Mouse (Mus musculus) lung, embryonic 15.5 days (tissue): Measurements from ENCODE around the gene Lrrc4c. TPM values are rescaled to one million over a fixed set of nuclear protein-coding genes. Genes with fewer than 3 reads are reported as not detected.

ENCODE experiments used
- ATAC-seq: fragments of 200-750 bp; cut with Nextera tagmentation; 2 replicates; pipeline ENCODE4 v1.8.0; 2017; ENCODE audit warnings: moderate number of reproducible peaks, borderline replicate concordance; ENCODE audit not compliant: low FRiP score, low TSS enrichment; ENCODE audit errors: extremely low read depth
- H3K27ac ChIP-seq: fragments of 300-500 bp; sonication (generic); 2 replicates; pipeline ENCODE4 v1.5.1; 2015; ENCODE audit warnings: moderate library complexity, mild to moderate bottlenecking, inconsistent platforms
- H3K27me3 ChIP-seq: fragments of 300-500 bp; sonication (generic); 2 replicates; pipeline ENCODE4 v1.6.1; 2015; ENCODE audit warnings: inconsistent platforms
- H3K36me3 ChIP-seq: fragments of 300-500 bp; sonication (generic); 2 replicates; pipeline ENCODE4 v1.6.1; 2015; ENCODE audit warnings: inconsistent platforms
- H3K4me1 ChIP-seq: fragments of 300-500 bp; sonication (generic); 2 replicates; pipeline ENCODE4 v1.6.1; 2015; ENCODE audit warnings: inconsistent platforms
- H3K4me2 ChIP-seq: fragments of 300-500 bp; sonication (generic); 2 replicates; pipeline ENCODE4 v1.6.1; 2015; ENCODE audit warnings: inconsistent platforms, mild to moderate bottlenecking, moderate library complexity
- H3K4me3 ChIP-seq: fragments of 300-500 bp; sonication (generic); 2 replicates; pipeline ENCODE4 v1.5.1; 2015; ENCODE audit warnings: mild to moderate bottlenecking, inconsistent platforms
- H3K9ac ChIP-seq: fragments of 300-500 bp; sonication (generic); 2 replicates; pipeline ENCODE4 v1.6.1; 2015; ENCODE audit warnings: inconsistent platforms
- H3K9me3 ChIP-seq: fragments of 300-500 bp; sonication (generic); 2 replicates; pipeline ENCODE4 v1.6.1; 2016; ENCODE audit warnings: inconsistent platforms
- WGBS: fragments of 180-500 bp; shearing (Covaris S2); methylation state at CpG from one replicate; pipeline ENCODE4 v1.1.7; 2015; 5-methylcytosine and 5-hydroxymethylcytosine counted together
- polyA plus RNA-seq: library from polyadenylated mRNA; unstranded; fragments of >200 nt; fragmentation: Nextera tagmentation; extraction: Ambion mirVana; gene quantifications from 2 replicates; pipeline ENCODE4 v1.2.1, GENCODE M21; 2015

Gene Lrrc4c
- polyA plus RNA-seq, 1 experiment from 2014 or later: 0.72 TPM

GRCm38 (mm10) chr2:96949531-96949930 is 631.6 kb downstream of the Lrrc4c start:
- Histone ChIP-seq H3K9me3 (no peaks in the 10 kb centered on the region), H3K36me3 (no peaks in the 10 kb centered on the region), H3K4me3 (no peak overlapping the region), H3K4me1 (no peaks in the 10 kb centered on the region), H3K27ac (no peak overlapping the region), H3K27me3 (no peaks in the 10 kb centered on the region), H3K4me2 (no peak overlapping the region), H3K9ac (no peak overlapping the region)
- 70% methylated on average over 3 of the region's 3 CpGs for WGBS
- ATAC-seq: no peak

DNA sequence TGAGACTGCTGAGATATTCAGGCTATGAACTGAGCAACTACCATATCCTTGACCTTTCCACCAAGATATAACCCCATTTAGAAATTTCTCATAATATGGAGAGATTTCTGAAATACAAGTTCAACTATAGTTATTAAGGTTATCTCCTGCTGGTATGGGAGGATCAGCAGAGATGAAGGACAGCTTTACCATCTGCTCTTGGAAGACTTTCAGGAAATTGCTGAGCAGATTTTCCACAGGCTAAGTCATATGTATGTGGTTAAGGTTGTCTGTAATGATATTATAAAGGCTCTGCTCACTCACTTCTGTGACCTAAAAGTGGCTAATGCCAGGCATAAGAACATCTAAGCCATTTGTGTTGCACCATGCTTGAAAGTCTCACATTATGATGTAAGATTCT is 681.6 kb downstream of the Lrrc4c start:
- Histone ChIP-seq H3K4me2 (no peak overlapping the region), H3K4me1 (no peaks in the 10 kb centered on the region), H3K9me3 (no peaks in the 10 kb centered on the region), H3K27ac (no peak overlapping the region), H3K27me3 (no peaks in the 10 kb centered on the region), H3K4me3 (no peak overlapping the region), H3K36me3 (no peaks in the 10 kb centered on the region), H3K9ac (no peak overlapping the region)
- no peak for ATAC-seq

DNA sequence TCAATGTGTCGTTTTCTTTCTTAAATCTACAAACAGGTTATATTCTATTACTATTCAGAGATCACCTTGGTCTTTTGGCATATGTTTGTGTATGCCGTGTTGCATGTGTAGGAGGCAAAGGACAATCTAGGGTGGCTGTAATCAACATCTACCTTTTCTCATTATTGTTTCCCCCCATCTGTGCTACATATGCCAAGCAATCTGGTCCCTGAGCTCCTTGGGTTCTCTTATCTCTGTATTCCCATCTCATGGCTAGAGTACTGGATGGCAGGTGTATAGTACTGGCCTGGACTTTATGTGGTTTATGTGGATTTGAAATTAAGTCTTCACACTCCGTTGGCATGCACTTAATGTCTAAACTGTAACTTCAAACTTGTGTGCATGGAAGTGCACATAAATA is 700.4 kb downstream of the Lrrc4c start:
- H3K4me2 ChIP-seq: no peak overlapping the region
- no peak for ATAC-seq
- 61% methylated on average over 3 of the region's 3 CpGs for WGBS
- no peak overlapping the region for H3K9ac ChIP-seq
- no peak overlapping the region for H3K4me3 ChIP-seq
- H3K36me3 ChIP-seq: no peaks in the 10 kb centered on the region
- H3K4me1 ChIP-seq: no peaks in the 10 kb centered on the region
- H3K9me3 ChIP-seq: no peaks in the 10 kb centered on the region
- H3K27me3 ChIP-seq: no peaks in the 10 kb centered on the region
- no peak overlapping the region for H3K27ac ChIP-seq

- Histone ChIP-seq H3K4me2 (no peak overlapping the region), H3K9ac (no peak overlapping the region), H3K36me3 (no peaks in the 10 kb centered on the region), H3K4me3 (no peak overlapping the region), H3K27me3 (no peaks in the 10 kb centered on the region), H3K4me1 (no peaks in the 10 kb centered on the region), H3K9me3 (no peaks in the 10 kb centered on the region), H3K27ac (no peak overlapping the region)
- 70% methylated on average over 1 of the region's 1 CpGs for WGBS
- ATAC-seq: no peak
Measured at GRCm38 (mm10) chr2:97026991-97027390, 709.0 kb downstream of the Lrrc4c start.

GRCm38 (mm10) chr2:97027585-97027984 is 709.6 kb downstream of the Lrrc4c start:
- H3K36me3 ChIP-seq: no peaks in the 10 kb centered on the region
- no peak overlapping the region for H3K27ac ChIP-seq
- no peaks in the 10 kb centered on the region for H3K9me3 ChIP-seq
- H3K4me2 ChIP-seq: no peak overlapping the region
- no peak overlapping the region for H3K9ac ChIP-seq
- ATAC-seq: no peak
- no peaks in the 10 kb centered on the region for H3K4me1 ChIP-seq
- 83% methylated on average over 1 of the region's 1 CpGs for WGBS
- no peaks in the 10 kb centered on the region for H3K27me3 ChIP-seq
- no peak overlapping the region for H3K4me3 ChIP-seq

DNA sequence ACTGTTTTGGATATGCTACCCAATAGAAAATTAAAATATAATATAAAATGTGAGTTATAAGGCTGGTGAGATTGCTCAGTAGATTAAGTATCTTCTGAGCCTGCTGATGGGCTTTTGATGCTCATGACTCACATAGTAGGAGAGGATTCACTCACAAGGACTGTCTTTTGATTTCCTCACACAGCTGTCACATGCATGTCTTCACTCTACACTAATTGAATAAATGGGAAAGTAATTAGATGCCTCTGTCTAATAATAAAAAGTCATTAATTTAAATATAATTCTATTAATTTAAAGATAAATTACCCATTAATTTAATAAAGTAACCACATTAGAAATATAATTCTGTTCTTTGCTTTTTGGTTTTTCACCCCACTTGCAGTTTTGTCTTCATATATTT is 718.4 kb downstream of the Lrrc4c start:
- H3K4me1 ChIP-seq: no peaks in the 10 kb centered on the region
- H3K9ac ChIP-seq: no peak overlapping the region
- no peaks in the 10 kb centered on the region for H3K27me3 ChIP-seq
- no peaks in the 10 kb centered on the region for H3K9me3 ChIP-seq
- no peak for ATAC-seq
- H3K36me3 ChIP-seq: no peaks in the 10 kb centered on the region
- H3K27ac ChIP-seq: no peak overlapping the region
- H3K4me3 ChIP-seq: no peak overlapping the region
- H3K4me2 ChIP-seq: no peak overlapping the region

DNA sequence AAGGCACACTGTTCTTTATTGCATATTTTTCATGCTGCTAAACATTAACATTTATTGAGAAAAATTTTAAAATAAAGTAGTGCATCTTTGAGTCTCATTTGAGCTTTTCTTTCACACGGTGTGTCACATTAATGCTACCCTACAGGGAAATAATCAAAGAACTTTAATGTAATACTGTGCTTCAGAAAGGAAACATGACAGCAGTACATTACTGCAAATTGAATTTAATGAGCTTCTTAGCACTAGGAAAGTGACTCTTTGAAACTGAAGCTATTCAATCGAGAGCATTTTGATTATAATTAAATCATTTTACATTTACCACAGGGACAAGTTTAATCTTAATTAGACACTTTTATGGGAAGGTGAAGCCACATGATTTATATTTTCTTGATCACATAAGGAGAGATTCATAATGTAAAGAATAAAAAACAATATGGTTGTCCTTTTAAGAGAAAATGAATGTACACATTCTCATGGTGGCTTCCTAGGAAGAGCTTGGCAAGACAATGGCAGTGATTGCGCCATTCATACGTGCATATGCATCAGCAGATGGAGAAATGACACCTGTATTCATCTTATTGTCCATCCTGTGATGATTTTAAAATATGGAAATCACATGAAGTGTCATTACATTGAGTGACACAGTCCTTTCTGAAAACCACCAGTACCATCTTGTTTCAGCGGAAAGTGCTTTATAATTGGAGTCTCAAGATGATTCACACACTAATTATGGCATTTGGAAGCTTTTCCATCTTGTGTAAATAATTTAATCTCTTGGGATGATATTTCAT is 719.2 kb downstream of the Lrrc4c start:
- Histone ChIP-seq H3K27me3 (no peaks in the 10 kb centered on the region), H3K27ac (no peak overlapping the region), H3K4me1 (no peaks in the 10 kb centered on the region), H3K4me3 (no peak overlapping the region), H3K4me2 (no peak overlapping the region), H3K9me3 (no peaks in the 10 kb centered on the region), H3K9ac (no peak overlapping the region), H3K36me3 (no peaks in the 10 kb centered on the region)
- ATAC-seq: no peak
- 83% methylated on average over 5 of the region's 5 CpGs for WGBS

- WGBS: 86% methylated on average over 3 of the region's 3 CpGs
- H3K27me3 ChIP-seq: no peaks in the 10 kb centered on the region
- no peak overlapping the region for H3K4me2 ChIP-seq
- no peaks in the 10 kb centered on the region for H3K4me1 ChIP-seq
- H3K36me3 ChIP-seq: no peaks in the 10 kb centered on the region
- no peak overlapping the region for H3K27ac ChIP-seq
- no peak overlapping the region for H3K4me3 ChIP-seq
- no peak overlapping the region for H3K9ac ChIP-seq
- H3K9me3 ChIP-seq: no peaks in the 10 kb centered on the region
- ATAC-seq: no peak
Measured at GRCm38 (mm10) chr2:97044016-97044415, 726.0 kb downstream of the Lrrc4c start.

DNA sequence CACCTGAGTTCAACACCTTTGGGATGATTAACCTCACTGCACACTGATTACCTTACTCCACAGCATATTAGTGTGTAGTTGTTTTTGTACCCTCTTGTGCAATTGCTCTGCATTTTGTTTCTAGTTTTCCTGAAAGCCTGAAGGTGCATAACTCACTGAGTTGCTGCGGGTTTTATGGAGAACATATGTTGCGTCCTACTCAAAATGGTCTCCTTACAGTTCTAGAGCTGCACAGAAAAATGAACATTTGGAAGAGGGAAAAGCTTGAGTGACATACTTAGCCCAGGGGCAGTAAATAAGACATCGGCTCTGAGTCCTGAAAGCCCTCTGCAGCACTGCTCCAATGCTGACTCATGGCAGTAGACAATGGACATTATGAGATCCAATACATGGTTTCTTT is 727.7 kb downstream of the Lrrc4c start:
- H3K36me3 ChIP-seq: no peaks in the 10 kb centered on the region
- ATAC-seq: no peak
- no peak overlapping the region for H3K9ac ChIP-seq
- no peak overlapping the region for H3K4me3 ChIP-seq
- 88% methylated on average over 3 of the region's 3 CpGs for WGBS
- H3K9me3 ChIP-seq: no peaks in the 10 kb centered on the region
- no peak overlapping the region for H3K4me2 ChIP-seq
- no peaks in the 10 kb centered on the region for H3K27me3 ChIP-seq
- no peak overlapping the region for H3K27ac ChIP-seq
- H3K4me1 ChIP-seq: no peaks in the 10 kb centered on the region

GRCm38 (mm10) chr2:97080156-97080555 is 762.2 kb downstream of the Lrrc4c start:
- Histone ChIP-seq H3K4me2 (no peak overlapping the region), H3K36me3 (no peaks in the 10 kb centered on the region), H3K4me3 (no peak overlapping the region), H3K27me3 (no peaks in the 10 kb centered on the region), H3K9me3 (no peaks in the 10 kb centered on the region), H3K27ac (no peak overlapping the region), H3K9ac (no peak overlapping the region), H3K4me1 (no peaks in the 10 kb centered on the region)
- no peak for ATAC-seq
- 55% methylated on average over 1 of the region's 1 CpGs for whole genome bisulfite sequencing

- Histone ChIP-seq H3K36me3 (no peaks in the 10 kb centered on the region), H3K27me3 (no peaks in the 10 kb centered on the region), H3K27ac (no peak overlapping the region), H3K4me2 (no peak overlapping the region), H3K4me3 (no peak overlapping the region), H3K4me1 (no peaks in the 10 kb centered on the region), H3K9me3 (no peaks in the 10 kb centered on the region), H3K9ac (no peak overlapping the region)
- ATAC-seq: no peak
- 42% methylated on average over 3 of the region's 3 CpGs for WGBS
Measured at GRCm38 (mm10) chr2:97097965-97098364, 780.0 kb downstream of the Lrrc4c start.

GRCm38 (mm10) chr2:97103398-97104162 is 785.6 kb downstream of the Lrrc4c start:
- no peaks in the 10 kb centered on the region for H3K4me1 ChIP-seq
- no peak overlapping the region for H3K9ac ChIP-seq
- H3K36me3 ChIP-seq: no peaks in the 10 kb centered on the region
- H3K27me3 ChIP-seq: no peaks in the 10 kb centered on the region
- H3K4me2 ChIP-seq: no peak overlapping the region
- H3K4me3 ChIP-seq: no peak overlapping the region
- no peak for ATAC-seq
- H3K9me3 ChIP-seq: no peaks in the 10 kb centered on the region
- H3K27ac ChIP-seq: no peak overlapping the region
- 86% methylated on average over 2 of the region's 2 CpGs for WGBS
